ENCODE assay signal across 19 mouse cellular contexts in genomic region chr10:84310653-84311052, GRCm38 (mm10).
DNase-seq lines count a peak whose midpoint lies in the region; ATAC-seq and TF ChIP-seq lines count a peak whose summit lies in the region.
"Had no signal": no experiment of that assay in that cellular context is flagged by ENCODE, and none has a peak within 500 bp of the region (broad histone marks: within the 10 kb centered on the region; RNA-seq: fewer than 3 reads in every experiment).

No protein-coding gene starts in this region.

- 88% methylated on average over 5 of the region's 5 CpGs for WGBS in midbrain, embryonic 11.5 days
- WGBS in midbrain, embryonic 14.5 days: 95% methylated on average over 5 of the region's 5 CpGs

- TF ChIP-seq POLR2A in myocyte (IDR thresholded peaks at IDR 0.05; ENCODE audit: insufficient read length, low read depth): no peak

- no peaks in the 10 kb centered on the region for H3K36me3 ChIP-seq in midbrain, embryonic 11.5 days (ENCODE audit: control insufficient read depth, insufficient read depth, low read length)
- H3K36me3 ChIP-seq in midbrain, embryonic 14.5 days (ENCODE audit: control insufficient read depth, insufficient read depth, low read length): no peaks in the 10 kb centered on the region
- no peaks in the 10 kb centered on the region for H3K36me3 ChIP-seq in myocyte (ENCODE audit: control insufficient read depth, insufficient read depth)
- H3K36me3 ChIP-seq: G1E had no signal

- no peak for ATAC-seq in midbrain, embryonic 11.5 days (ENCODE audit: low FRiP score)
- ATAC-seq in midbrain, embryonic 14.5 days (ENCODE audit: low FRiP score, low TSS enrichment): no peak
- ATAC-seq: activated CD4-positive, CD25-positive, alpha-beta regulatory T cell, adult 4 months; CD4-positive, CD25-positive, alpha-beta regulatory T cell, adult 4 months; Patski had no signal

- no peak overlapping the region for H3K27ac ChIP-seq in midbrain, embryonic 11.5 days (ENCODE audit: low read depth, low read length)
- no peak overlapping the region for H3K27ac ChIP-seq in midbrain, embryonic 14.5 days (replicated peaks; ENCODE audit: low read depth, low read length)

- no peaks in the 10 kb centered on the region for H3K27me3 ChIP-seq in midbrain, embryonic 11.5 days (ENCODE audit: control insufficient read depth, insufficient read depth, low read length)
- no peaks in the 10 kb centered on the region for H3K27me3 ChIP-seq in midbrain, embryonic 14.5 days (ENCODE audit: control insufficient read depth, insufficient read depth, low read length)
- H3K27me3 ChIP-seq in myocyte (ENCODE audit: control insufficient read depth, insufficient read depth, insufficient read length): no peaks in the 10 kb centered on the region
- H3K27me3 ChIP-seq: CH12.LX, Patski had no signal

- peak; percentile 56 for DNase-seq in midbrain, embryonic 11.5 days (ENCODE audit: low spot score, missing footprints)
- no peak for DNase-seq in midbrain, embryonic 14.5 days
- no peak for DNase-seq in gastrocnemius, adult 18-20 months (ENCODE audit: low spot score)
- DNase-seq: adrenal gland, adult 2 months; adrenal gland, adult 8-10 months; adrenal gland, postnatal 10 days; adrenal gland, postnatal 14 days; adrenal gland, postnatal 25 days; adrenal gland, postnatal 36 days; B cell, adult 2 months; cerebellum, adult 11 months; cerebellum, adult 11-12 months; cerebellum, adult 18-20 months had no signal

- no peak overlapping the region for H3K9ac ChIP-seq in midbrain, embryonic 11.5 days (ENCODE audit: low read length)
- no peak overlapping the region for H3K9ac ChIP-seq in midbrain, embryonic 14.5 days (replicated peaks; ENCODE audit: low read length)

- no peak overlapping the region for H3K4me3 ChIP-seq in midbrain, embryonic 11.5 days (ENCODE audit: low read depth, low read length)
- no peak overlapping the region for H3K4me3 ChIP-seq in midbrain, embryonic 14.5 days (replicated peaks; ENCODE audit: low read depth, low read length)
- H3K4me3 ChIP-seq in myocyte: no peak overlapping the region

- no peaks in the 10 kb centered on the region for H3K79me2 ChIP-seq in myocyte (ENCODE audit: control insufficient read depth, insufficient read depth)

- H3K4me2 ChIP-seq in midbrain, embryonic 11.5 days: no peak overlapping the region
- H3K4me2 ChIP-seq in midbrain, embryonic 14.5 days (ENCODE audit: low read length): no peak overlapping the region
- no peak overlapping the region for H3K4me2 ChIP-seq in myocyte (ENCODE audit: low read depth)

- no peaks in the 10 kb centered on the region for H3K4me1 ChIP-seq in midbrain, embryonic 11.5 days (ENCODE audit: control insufficient read depth, insufficient read depth, low read length)
- no peaks in the 10 kb centered on the region for H3K4me1 ChIP-seq in midbrain, embryonic 14.5 days (ENCODE audit: control insufficient read depth, insufficient read depth, low read length)

- no peaks in the 10 kb centered on the region for H3K9me3 ChIP-seq in midbrain, embryonic 11.5 days (ENCODE audit: control insufficient read depth, low read length)
- no peaks in the 10 kb centered on the region for H3K9me3 ChIP-seq in midbrain, embryonic 14.5 days (ENCODE audit: control insufficient read depth, low read length)

- no peak overlapping the region for H3ac ChIP-seq in myocyte (ENCODE audit: control insufficient read depth, insufficient read length)

TF ChIP-seq in myocyte, 11 proteins besides CTCF, POLR2A, EP300 and RAD21:
- TF ChIP-seq SRF (IDR thresholded peaks at IDR 0.05; ENCODE audit: control insufficient read depth, insufficient read length, low read depth) (no peak), MAX (IDR thresholded peaks at IDR 0.05; ENCODE audit: low read depth) (no peak), USF1 (IDR thresholded peaks at IDR 0.05; ENCODE audit: low read depth) (no peak), TCF3 (IDR thresholded peaks at IDR 0.05; ENCODE audit: insufficient read length, low read depth) (peak; percentile 39), E2F4 (IDR thresholded peaks at IDR 0.05; ENCODE audit: insufficient read depth) (no peak), MYOD1 (IDR thresholded peaks at IDR 0.05; ENCODE audit: control insufficient read depth in 1 of 3, insufficient read length in 2 of 3, low read depth in 2 of 3) (peak in 2 of 3 experiments; percentile 13 to 82), CEBPB (IDR thresholded peaks at IDR 0.05; ENCODE audit: insufficient read depth, poor library complexity, severe bottlenecking) (no peak), POLR2AphosphoS2 (IDR thresholded peaks at IDR 0.05; ENCODE audit: insufficient read length, low read depth) (no peak), TCF12 (IDR thresholded peaks at IDR 0.05; ENCODE audit: insufficient read depth, poor library complexity, severe bottlenecking) (no peak), REST (IDR thresholded peaks at IDR 0.05; ENCODE audit: insufficient read depth, insufficient read length) (no peak), MYOG (IDR thresholded peaks at IDR 0.05; ENCODE audit: control insufficient read depth in 1 of 3, insufficient read depth in 1 of 3, insufficient read length in 2 of 3, low read depth in 2 of 3) (peak; percentile 8 to 84 (median 45))
